1 mouse cellular context compared by ENCODE assay signal in the genomic region with DNA sequence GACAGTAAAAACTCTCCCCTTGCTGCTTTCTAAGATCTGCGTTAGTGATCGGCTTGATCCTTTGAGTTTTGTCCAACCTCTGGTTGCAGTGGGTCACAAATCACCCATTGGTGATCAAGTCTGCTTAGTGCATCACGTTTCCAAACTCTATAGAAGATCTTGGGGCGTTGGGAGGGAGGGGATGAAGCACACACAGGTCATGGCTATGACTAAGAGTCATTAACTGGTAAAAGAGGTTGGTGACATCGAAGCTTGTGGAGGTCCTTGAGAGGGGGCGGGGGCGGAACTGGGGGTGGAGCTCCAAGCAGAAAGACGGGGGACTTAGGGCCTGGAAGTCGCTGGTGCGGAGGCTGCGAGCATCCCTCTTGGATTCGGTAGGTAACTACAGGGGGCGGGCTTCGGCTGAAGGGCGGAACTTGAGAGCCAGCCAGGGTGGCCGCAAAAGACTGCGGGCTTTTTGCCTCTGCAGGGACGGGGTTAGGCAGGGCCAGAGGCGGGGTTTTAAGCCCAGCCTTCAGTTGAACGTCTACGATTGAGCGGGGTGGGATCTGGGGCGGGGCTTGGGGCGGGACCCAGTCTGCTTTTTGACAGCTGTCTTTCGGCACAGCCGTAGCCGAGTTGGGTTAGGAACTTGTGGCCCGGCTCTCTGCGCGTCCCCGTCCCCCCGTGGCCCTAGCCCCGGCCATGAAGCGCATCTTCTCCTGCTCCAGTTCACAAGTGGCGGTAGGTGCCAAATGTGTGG.
TF ChIP-seq lines count a peak whose summit lies in the region.

A gene (plus strand): TSS at position 405 of the 742 bp plus-strand sequence.

TF ChIP-seq in CH12.LX, 34 proteins besides CTCF, POLR2A, EP300 and RAD21 (continued from another document):
- TF ChIP-seq JUND (conservative IDR thresholded peaks at IDR 0.05; ENCODE audit: low read depth, low read length) = no peak
- TF ChIP-seq GABPA (IDR thresholded peaks at IDR 0.05; ENCODE audit: insufficient replicate concordance, low read depth, low read length) = no peak
- 0 out of 2 replicates have a peak, but pooled peaks have one; percentile 4 for TF ChIP-seq SMC3 (IDR thresholded peaks at IDR 0.05; ENCODE audit: low read depth, low read length)
- TF ChIP-seq PAX5 (IDR thresholded peaks at IDR 0.05; ENCODE audit: low read length) = no peak
- TF ChIP-seq MEF2A (IDR thresholded peaks at IDR 0.05; ENCODE audit: borderline replicate concordance, low read depth, low read length) = no peak
- peak; percentile 87; the same call in 1 of the 2 replicates for TF ChIP-seq SIN3A (IDR thresholded peaks at IDR 0.05; ENCODE audit: low read length)
- TF ChIP-seq ZC3H11A (IDR thresholded peaks at IDR 0.05; ENCODE audit: low read depth, low read length) = no peak
- TF ChIP-seq BHLHE40 (IDR thresholded peaks at IDR 0.05; ENCODE audit: low read depth, low read length) = no peak
- no peak for TF ChIP-seq ZMIZ1 (IDR thresholded peaks at IDR 0.05; ENCODE audit: low read depth, low read length)
- no peak for TF ChIP-seq JUN (IDR thresholded peaks at IDR 0.05; ENCODE audit: insufficient read depth, low read depth, low read length)
- TF ChIP-seq TBP (conservative IDR thresholded peaks at IDR 0.05; ENCODE audit: low read depth, low read length) = no peak
- TF ChIP-seq ETS1 (conservative IDR thresholded peaks at IDR 0.05; ENCODE audit: low read depth, low read length) = 0 out of 2 replicates have a peak, but pooled peaks have one; percentile 9
